Mouse (Mus musculus): Measurements from ENCODE around the gene Kcnj14.

Kcnj14 gene

GRCm38 (mm10) chr7:45832428-45832827 is 7.8 kb upstream of the Kcnj14 start:
- no peak for DNase-seq (ENCODE audit: extremely low spot score)

GRCm38 (mm10) chr7:45831128-45831525 is 6.5 kb upstream of the Kcnj14 start:
- DNase-seq (ENCODE audit: extremely low spot score): no peak

GRCm38 (mm10) chr7:45830427-45831127 is 6.0 kb upstream of the Kcnj14 start, which contains the start of gene Grwd1:
Gene Grwd1 (minus strand): TSS chr7:45830944.
- DNase-seq (ENCODE audit: extremely low spot score): peak; percentile 90

- DNase-seq (ENCODE audit: extremely low spot score): no peak
Measured at GRCm38 (mm10) chr7:45826631-45827030, 2.0 kb upstream of the Kcnj14 start.

GRCm38 (mm10) chr7:45820913-45821312 is 3.7 kb downstream of the Kcnj14 start:
- DNase-seq (ENCODE audit: extremely low spot score): no peak

- DNase-seq (ENCODE audit: extremely low spot score): no peak
Measured at GRCm38 (mm10) chr7:45819843-45820242, 4.7 kb downstream of the Kcnj14 start.

- DNase-seq (ENCODE audit: extremely low spot score): no peak
Measured at GRCm38 (mm10) chr7:45815984-45816351, 8.6 kb downstream of the Kcnj14 start.

- no peak for DNase-seq (ENCODE audit: extremely low spot score)
Measured at GRCm38 (mm10) chr7:45815323-45815983, 9.1 kb downstream of the Kcnj14 start.

- DNase-seq (ENCODE audit: extremely low spot score): no peak
Measured at GRCm38 (mm10) chr7:45814841-45815240, 9.7 kb downstream of the Kcnj14 start.

GRCm38 (mm10) chr7:45813787-45814779 is 10.5 kb downstream of the Kcnj14 start, which contains the start of gene Cyth2:
Gene Cyth2 (minus strand): TSS chr7:45814581.
- DNase-seq (ENCODE audit: extremely low spot score): peak; percentile 100

- no peak for DNase-seq (ENCODE audit: extremely low spot score)
Measured at GRCm38 (mm10) chr7:45812921-45813320, 11.7 kb downstream of the Kcnj14 start.

GRCm38 (mm10) chr7:45809276-45810075 is 15.1 kb downstream of the Kcnj14 start:
- DNase-seq (ENCODE audit: extremely low spot score): no peak

GRCm38 (mm10) chr7:45808471-45808870 is 16.1 kb downstream of the Kcnj14 start:
- DNase-seq (ENCODE audit: extremely low spot score): no peak

- no peak for DNase-seq (ENCODE audit: extremely low spot score)
Measured at GRCm38 (mm10) chr7:45805941-45806340, 18.6 kb downstream of the Kcnj14 start.

- DNase-seq (ENCODE audit: extremely low spot score): no peak
Measured at GRCm38 (mm10) chr7:45802551-45802950, 22.0 kb downstream of the Kcnj14 start.

- peak; percentile 88 for DNase-seq (ENCODE audit: extremely low spot score)
Measured at GRCm38 (mm10) chr7:45801348-45801747, 23.2 kb downstream of the Kcnj14 start.

GRCm38 (mm10) chr7:45800546-45801204 is 23.9 kb downstream of the Kcnj14 start:
- DNase-seq (ENCODE audit: extremely low spot score): peak; percentile 69

- no peak for DNase-seq (ENCODE audit: extremely low spot score)
Measured at GRCm38 (mm10) chr7:45800001-45800400, 24.6 kb downstream of the Kcnj14 start.

GRCm38 (mm10) chr7:45798931-45799330 is 25.7 kb downstream of the Kcnj14 start:
- DNase-seq (ENCODE audit: extremely low spot score): no peak

- DNase-seq (ENCODE audit: extremely low spot score): no peak
Measured at GRCm38 (mm10) chr7:45798511-45798836, 26.1 kb downstream of the Kcnj14 start.
